In the genomic region with DNA sequence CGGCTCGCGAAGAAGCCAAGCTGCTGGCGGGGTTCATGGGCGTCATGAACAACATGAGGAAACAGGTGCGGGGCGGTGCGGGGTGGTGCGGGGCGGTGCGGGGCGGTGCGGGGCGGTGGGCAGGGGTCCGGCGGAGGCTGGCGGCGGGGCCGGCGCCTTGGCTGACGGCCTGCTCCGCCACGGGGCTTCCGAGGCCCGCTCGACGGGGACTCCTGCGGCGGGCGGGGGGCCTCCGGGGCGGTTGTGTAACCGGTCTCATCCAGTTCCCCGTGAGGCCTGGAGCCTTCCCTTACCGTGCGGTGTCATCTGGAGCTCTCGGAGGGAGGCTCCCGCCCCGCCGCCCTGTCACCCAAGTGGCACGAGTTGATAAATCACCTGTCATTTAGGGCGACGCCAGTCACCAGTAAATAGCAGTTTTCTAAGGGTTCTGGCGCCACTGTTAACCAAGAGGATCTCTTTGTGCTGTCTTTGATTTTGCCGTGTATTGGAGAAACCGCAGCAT, we compare ENCODE assay signal across 8 mouse cellular contexts. TPM values are rescaled to one million over a fixed set of nuclear protein-coding genes. Genes with fewer than 3 reads are reported as not detected.
DNase-seq lines count a peak whose midpoint lies in the region; ATAC-seq lines count a peak whose summit lies in the region.

No protein-coding gene starts in this region.

- H3K4me3 ChIP-seq in forebrain, embryonic 13.5 days, result peak overlapping the region; percentile 82
- peak overlapping the region; percentile 51 for H3K4me3 ChIP-seq in neural tube, embryonic 15.5 days (replicated peaks)

- peak overlapping the region; percentile 97 for H3K27ac ChIP-seq in forebrain, embryonic 13.5 days
- H3K27ac ChIP-seq in neural tube, embryonic 15.5 days (replicated peaks), result peak overlapping the region; percentile 95

- H3K27me3 ChIP-seq in forebrain, embryonic 13.5 days, result no peaks in the 10 kb centered on the region
- no peaks in the 10 kb centered on the region for H3K27me3 ChIP-seq in neural tube, embryonic 15.5 days (replicated peaks)

- DNase-seq in ES-CJ7 (ENCODE audit: low read depth, low spot score), result peak; percentile 32
- peak; percentile 87 for DNase-seq in c-Kit-positive CD71-positive TER-119-positive erythroid progenitor cells, embryonic 14.5 days (ENCODE audit: low spot score)
- peak; percentile 16 for DNase-seq in heart, postnatal 25 days (ENCODE audit: low spot score)
- DNase-seq in layer of hippocampus, adult 18-20 months (ENCODE audit: low spot score in 2 of 2), result peak; percentile 22 to 71
- DNase-seq in lung, adult 18-20 months, result peak; percentile 38 to 58
- DNase-seq in testis, postnatal 10 days (ENCODE audit: low spot score), result peak; percentile 81

- no peaks in the 10 kb centered on the region for H3K9me3 ChIP-seq in forebrain, embryonic 13.5 days (replicated peaks)
- H3K9me3 ChIP-seq in neural tube, embryonic 15.5 days (replicated peaks), result no peaks in the 10 kb centered on the region

- WGBS in forebrain, embryonic 13.5 days, result 0% methylated on average over 39 of the region's 46 CpGs
- WGBS in neural tube, embryonic 15.5 days, result under 1% methylated on average over 33 of the region's 46 CpGs

- peaks cover 37% of the 10 kb centered on the region for H3K4me1 ChIP-seq in forebrain, embryonic 13.5 days
- H3K4me1 ChIP-seq in neural tube, embryonic 15.5 days, result peaks cover 32% of the 10 kb centered on the region

- peak; percentile 84 for ATAC-seq in forebrain, embryonic 13.5 days
- ATAC-seq in neural tube, embryonic 15.5 days (ENCODE audit: low FRiP score), result peak; percentile 84

- intact Hi-C loops in heart, postnatal 25 days (cut with DNase I), result loop anchor here (1.0 to 2.0 kb wide), 2 partner anchors 24 to 63 kb away; a partner anchor contains a TSS

- H3K4me2 ChIP-seq in forebrain, embryonic 13.5 days, result peak overlapping the region; percentile 63
- peak overlapping the region; percentile 73 for H3K4me2 ChIP-seq in neural tube, embryonic 15.5 days

- peak overlapping the region; percentile 95 for H3K9ac ChIP-seq in forebrain, embryonic 13.5 days
- H3K9ac ChIP-seq in neural tube, embryonic 15.5 days (replicated peaks), result peak overlapping the region; percentile 72

- no peaks in the 10 kb centered on the region for H3K36me3 ChIP-seq in forebrain, embryonic 13.5 days (ENCODE audit: poor library complexity, severe bottlenecking)
- H3K36me3 ChIP-seq in neural tube, embryonic 15.5 days, result no peaks in the 10 kb centered on the region

RNA-seq across cellular contexts. Expression of a gene that starts 0.5 kb away (rescaled TPM):
- polyA plus RNA-seq in forebrain, embryonic 13.5 days (2015; fragmentation: Nextera tagmentation; extraction: Ambion mirVana), result 176 and 178 TPM in 2 replicates
- total RNA-seq in heart, postnatal 25 days (2021), result 10 to 100 TPM; 48.1 to 55.1 TPM
- 10 to 100 TPM; 87.9 to 91.3 TPM for total RNA-seq in layer of hippocampus, adult 18-20 months (2021)
- 109 and 122 TPM in 2 replicates for polyA plus RNA-seq in neural tube, embryonic 15.5 days (2015; fragmentation: Nextera tagmentation; extraction: Ambion mirVana)

Comparison
In these comparisons a context has a peak if more than half of its experiments do, and no peak if none do; other contexts are left out.
1. Peak in every context shown above with its lines: DNase-seq, ATAC-seq, H3K4me3 ChIP-seq and H3K27ac ChIP-seq.
2. DNase-seq: peak in every context shown above with its lines; median percentile 87 in c-Kit-positive CD71-positive TER-119-positive erythroid progenitor cells, embryonic 14.5 days; 81 in testis, postnatal 10 days; 48 in lung, adult 18-20 months; 46 in layer of hippocampus, adult 18-20 months; 32 in ES-CJ7; 16 in heart, postnatal 25 days.